Mouse (Mus musculus) monocyte, adult 5-6 weeks (primary cell): ENCODE data around the gene Flt1. TPM values are rescaled to one million over a fixed set of nuclear protein-coding genes. Genes with fewer than 3 reads are reported as not detected.
"Not testable (repeated sequence)": the region's sequence is repeated elsewhere in the genome, so short reads cannot be mapped to it uniquely, and the experiment has no call there.

Experiments used
- ATAC-seq: fragments of 153-309, 156-312 bp; replicated peaks from 2 replicates; pipeline ENCODE4 v1.8.0; 2017; ENCODE audit warnings: mild to moderate bottlenecking; ENCODE audit not compliant: low TSS enrichment, insufficient number of reproducible peaks, severe bottlenecking, poor library complexity, low FRiP score
- total RNA-seq: library from RNA; stranded (forward); fragments of 200-1000, 200-491, 200-594 nt; gene quantifications from 3 replicates; pipeline ENCODE4 v1.2.3, GENCODE M21; 2017

Flt1 gene
- total RNA-seq, 1 experiment from 2014 or later, result 18.7 TPM

DNA sequence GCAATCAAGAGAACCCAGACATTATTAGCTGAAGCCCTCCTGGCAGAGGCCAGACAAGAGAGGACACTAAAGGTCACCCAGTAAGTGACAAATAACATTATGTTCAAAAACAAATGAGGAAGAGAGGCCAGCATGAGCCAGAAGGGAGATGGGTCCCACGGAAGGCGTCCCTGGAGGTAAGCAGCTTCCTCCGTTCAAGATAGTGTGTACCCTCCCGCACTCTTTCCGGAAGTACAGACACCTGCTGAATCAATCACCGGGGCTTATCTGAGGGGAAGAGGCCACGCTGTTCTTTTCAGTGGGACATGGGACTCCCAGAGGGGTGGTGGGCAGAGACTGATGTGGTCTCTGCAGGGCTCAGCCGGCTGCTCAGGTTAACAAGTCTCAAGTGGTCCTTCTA lies 146.1 kb downstream of the Flt1 start:
- ATAC-seq, result no peak

DNA sequence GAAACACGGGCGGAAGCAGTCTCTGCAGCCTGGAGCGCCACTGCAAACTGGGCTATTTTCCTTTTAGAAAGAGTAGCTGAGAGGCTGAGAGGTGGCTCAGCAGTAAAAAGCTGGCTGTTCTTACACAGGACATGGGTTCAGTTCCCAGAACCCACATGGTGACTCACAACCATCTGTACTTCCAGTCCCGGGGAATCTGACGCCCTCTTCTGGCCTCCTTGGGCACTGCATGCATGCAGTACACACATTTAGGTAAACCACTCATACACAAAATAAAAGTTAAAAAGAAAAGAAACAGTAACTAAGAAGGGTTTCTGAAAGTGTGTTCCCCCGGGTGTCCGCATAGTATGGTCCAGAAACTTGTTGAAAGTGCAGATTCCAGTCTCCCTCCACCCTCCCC lies 146.7 kb downstream of the Flt1 start:
- ATAC-seq, result no peak

- no peak for ATAC-seq
Observed at GRCm38 (mm10) chr5:147577003-147577402, 148.8 kb downstream of the Flt1 start.

- no peak for ATAC-seq
Observed at GRCm38 (mm10) chr5:147574517-147574916, 151.3 kb downstream of the Flt1 start.

- ATAC-seq, result no peak
Observed at GRCm38 (mm10) chr5:147573555-147573954, 152.3 kb downstream of the Flt1 start.

DNA sequence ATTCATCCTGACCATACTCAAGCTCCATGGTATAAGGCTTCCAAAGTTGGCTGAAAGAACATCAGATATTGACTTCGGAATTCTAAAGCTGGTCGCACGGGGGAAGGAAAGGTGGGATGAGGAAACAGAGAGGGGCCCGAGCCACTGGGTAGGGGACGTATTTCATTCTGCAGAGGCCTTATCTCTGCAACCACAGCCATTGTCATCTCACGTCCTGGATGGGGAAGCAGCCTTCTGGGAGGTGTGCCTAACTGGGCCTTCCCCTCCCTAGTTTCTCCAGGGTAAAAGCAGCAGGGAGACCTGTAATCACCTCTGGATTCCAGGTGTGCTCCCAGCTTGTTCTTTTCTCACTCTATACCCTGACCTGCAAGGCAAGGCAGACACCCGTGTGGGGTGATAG lies 153.1 kb downstream of the Flt1 start:
- no peak for ATAC-seq

DNA sequence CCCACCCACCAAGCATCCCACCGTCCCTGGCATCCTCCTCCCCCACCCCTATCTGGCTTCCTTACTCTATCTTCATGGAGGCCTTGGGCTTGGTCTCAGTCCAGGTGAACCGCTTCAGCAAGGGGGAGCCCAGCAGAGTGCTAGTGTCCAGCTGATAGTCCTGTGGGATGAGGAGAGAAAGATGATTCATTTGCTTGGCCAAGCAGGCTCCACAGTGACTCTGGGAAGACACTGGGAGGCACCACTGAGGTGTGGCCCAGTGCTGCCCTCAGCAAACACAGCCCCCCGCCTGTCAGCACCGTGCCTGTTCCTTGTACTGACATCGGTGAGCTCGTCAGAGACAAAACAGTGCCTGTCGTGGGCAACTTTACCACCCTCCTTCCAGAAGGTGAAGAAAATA lies 159.5 kb downstream of the Flt1 start:
- ATAC-seq, result no peak

DNA sequence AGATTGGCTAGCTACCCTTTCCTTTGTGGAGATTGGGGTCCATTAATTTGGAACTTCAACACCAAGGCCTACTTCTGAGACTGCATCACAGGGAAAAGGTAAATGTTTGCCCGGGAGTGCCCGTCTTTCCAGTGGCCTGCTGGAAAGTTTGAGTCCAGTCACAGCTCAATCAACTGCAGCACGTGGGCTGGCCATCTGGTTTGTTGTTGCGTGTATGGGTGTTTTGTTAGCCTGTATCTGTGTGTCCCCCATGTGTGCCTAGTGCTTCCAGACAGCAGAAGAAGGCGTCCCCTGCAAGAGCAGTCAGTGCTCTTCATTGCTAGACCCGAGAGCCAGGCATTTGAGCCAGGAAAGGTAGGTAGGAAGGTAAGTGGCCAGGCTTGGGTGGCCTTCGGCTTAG lies 160.4 kb downstream of the Flt1 start:
- ATAC-seq, result no peak

GRCm38 (mm10) chr5:147564140-147564590 lies 161.6 kb downstream of the Flt1 start:
- peak; percentile 23; the same call in 1 of the 2 replicates for ATAC-seq

DNA sequence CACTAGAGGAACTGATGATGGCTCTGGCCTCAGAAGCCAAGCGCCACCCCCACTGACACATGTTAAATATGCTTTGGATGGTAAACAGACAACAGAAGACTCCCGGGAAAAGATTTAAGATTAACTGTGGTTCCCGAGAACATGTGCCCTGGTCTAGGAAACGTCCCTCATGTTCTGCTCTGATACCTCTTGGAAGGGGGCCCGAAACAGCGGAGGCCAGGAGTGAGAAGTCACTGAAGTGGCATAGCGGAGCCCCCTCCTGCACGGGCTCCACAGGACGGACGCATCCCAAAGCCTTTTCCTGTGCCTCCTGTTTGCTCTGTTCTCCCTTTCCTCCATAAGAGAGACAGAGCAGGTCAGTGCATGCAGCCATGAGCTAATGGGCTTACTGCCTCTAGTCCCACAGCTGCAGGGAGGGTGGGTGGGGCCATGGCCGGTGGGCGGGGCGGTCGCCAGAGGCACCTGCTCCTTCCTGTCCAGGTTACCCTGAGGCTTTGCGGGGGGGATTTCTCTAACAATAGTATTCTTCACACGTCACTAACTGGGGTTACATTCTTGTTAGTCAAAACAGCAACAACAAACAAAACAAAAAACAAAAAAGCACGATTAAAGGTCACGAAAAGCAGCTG lies 162.2 kb downstream of the Flt1 start:
- ATAC-seq, result no peak

- ATAC-seq, result not testable (repeated sequence)
Observed at GRCm38 (mm10) chr5:147557641-147558040, 168.2 kb downstream of the Flt1 start.

DNA sequence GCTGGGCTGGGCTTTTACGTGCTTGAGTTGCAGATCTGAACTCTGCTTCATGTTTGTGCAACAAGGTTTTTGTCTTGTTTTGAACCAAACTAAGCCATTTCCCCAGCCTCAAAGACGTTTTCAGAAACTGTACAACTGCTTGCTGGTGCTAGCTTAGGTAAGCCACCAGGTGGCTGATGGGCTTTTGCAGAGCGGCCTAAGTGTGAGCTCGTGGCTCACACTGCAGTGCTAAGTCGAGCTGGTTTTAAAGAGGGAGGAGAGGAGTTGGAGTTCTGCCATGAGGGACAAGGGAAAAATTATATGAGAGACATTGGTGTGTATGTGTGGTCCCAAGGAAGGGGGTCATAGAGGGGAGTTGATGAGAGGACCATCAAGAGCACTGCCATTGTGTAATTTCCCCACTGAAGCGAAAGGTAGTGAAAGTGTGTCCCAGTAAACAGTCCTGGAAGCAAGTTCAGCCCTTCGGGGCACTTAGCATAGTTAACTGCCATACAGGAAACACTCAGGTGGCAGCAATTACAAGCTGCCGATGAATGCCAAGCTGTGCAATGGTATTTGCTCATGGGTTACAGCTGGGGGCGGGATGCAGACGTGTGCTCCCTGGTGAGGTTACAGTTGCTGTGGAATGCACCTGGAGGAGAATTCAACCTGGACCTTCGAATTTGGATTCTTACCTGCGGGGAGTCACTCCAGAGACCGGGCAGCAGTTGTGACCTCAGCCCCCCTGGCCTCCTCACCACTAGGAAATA lies 173.8 kb downstream of the Flt1 start:
- ATAC-seq, result no peak

GRCm38 (mm10) chr5:147549016-147549755 lies 176.6 kb downstream of the Flt1 start:
- ATAC-seq, result no peak

- ATAC-seq, result no peak
Observed at GRCm38 (mm10) chr5:147545731-147546241, 180.0 kb downstream of the Flt1 start.

- no peak for ATAC-seq
Observed at GRCm38 (mm10) chr5:147542291-147542690, 183.5 kb downstream of the Flt1 start.

GRCm38 (mm10) chr5:147539815-147540214 lies 186.0 kb downstream of the Flt1 start:
- ATAC-seq, result no peak

GRCm38 (mm10) chr5:147539409-147539808 lies 186.4 kb downstream of the Flt1 start:
- ATAC-seq, result no peak

- no peak for ATAC-seq
Observed at GRCm38 (mm10) chr5:147532031-147532430, 193.8 kb downstream of the Flt1 start.

DNA sequence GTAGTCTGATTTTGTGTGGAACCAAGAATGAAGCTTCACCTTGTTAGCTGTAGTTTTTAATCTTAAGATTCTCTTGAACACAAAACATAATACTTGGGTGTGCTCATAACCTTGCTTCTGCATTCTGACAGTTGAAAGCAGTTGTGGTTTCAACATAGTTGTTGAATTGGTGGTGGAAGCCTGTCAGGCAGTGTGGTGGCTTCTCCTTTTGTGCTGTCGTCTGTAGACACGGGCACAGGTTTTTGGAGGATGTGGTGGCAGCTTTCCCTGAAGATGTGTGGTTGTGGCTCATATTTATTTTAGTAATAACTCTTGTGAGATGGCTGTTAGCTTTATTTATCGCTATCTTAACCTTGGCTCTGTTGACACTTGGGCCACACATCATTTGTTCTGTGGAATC lies 198.0 kb downstream of the Flt1 start:
- ATAC-seq, result peak; percentile 87
